Mouse (Mus musculus) megakaryocyte, embryonic 14.5 days (primary cell): ENCODE data around the gene Odf3l1.

Source experiments
- FLI1 ChIP-seq: IDR thresholded peaks from 2 replicates; pipeline ENCODE4 v1.6.1; 2012; ENCODE audit warnings: low read length, inconsistent platforms, mixed read lengths
- GATA1 ChIP-seq: IDR thresholded peaks from 3 replicates; pipeline ENCODE4 v1.6.1; 2012; ENCODE audit warnings: mixed read lengths, low read length, inconsistent platforms, borderline replicate concordance

- no peak for TF ChIP-seq GATA1
- no peak for TF ChIP-seq FLI1
Observed at GRCm38 (mm10) chr9:56882283-56882682, 17.8 kb upstream of the Odf3l1 start.
